In the genomic region with DNA sequence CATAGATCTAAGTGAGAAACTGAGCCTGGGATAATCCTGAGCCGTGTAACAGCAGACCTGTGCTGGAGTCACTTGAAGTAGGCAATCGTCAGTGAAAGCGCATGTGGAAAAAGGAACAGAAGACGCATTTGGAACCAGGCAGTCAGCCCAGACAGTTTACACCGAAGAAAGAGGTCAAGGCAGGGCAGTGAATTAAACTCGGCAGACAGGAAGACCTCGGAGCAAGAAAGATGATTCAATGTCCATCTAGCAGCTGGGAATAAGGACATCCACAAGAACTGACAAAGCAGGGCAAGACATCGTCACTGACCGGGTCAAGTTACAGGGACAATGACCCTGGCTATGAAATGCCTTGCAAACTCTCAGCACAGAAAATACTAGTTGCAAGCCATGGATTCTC, we compare ENCODE assay signal across 29 mouse cellular contexts. TPM values are rescaled to one million over a fixed set of nuclear protein-coding genes. Genes with fewer than 3 reads are reported as not detected.
DNase-seq lines count a peak whose midpoint lies in the region; TF ChIP-seq lines count a peak whose summit lies in the region.
"Had no signal": no experiment of that assay in that cellular context is flagged by ENCODE, and none has a peak within 500 bp of the region (broad histone marks: within the 10 kb centered on the region; RNA-seq: fewer than 3 reads in every experiment).

No protein-coding gene starts in this region.

- no peak for TF ChIP-seq CTCF in kidney, adult 2 months (conservative IDR thresholded peaks at IDR 0.05; ENCODE audit: insufficient read depth, insufficient read length, low read depth, low read length)
- TF ChIP-seq CTCF in liver, adult 2 months (IDR thresholded peaks at IDR 0.05; ENCODE audit: low read depth, low read length) = no peak

- no peaks in the 10 kb centered on the region for H3K79me2 ChIP-seq in liver, adult 2 months (ENCODE audit: control insufficient read depth, insufficient read depth, low read length)
- H3K79me2 ChIP-seq in myocyte (ENCODE audit: control insufficient read depth, insufficient read depth) = no peaks in the 10 kb centered on the region

- H3K27ac ChIP-seq in kidney, adult 2 months (ENCODE audit: insufficient read depth, low read depth, low read length) = no peak overlapping the region
- no peak overlapping the region for H3K27ac ChIP-seq in liver, adult 2 months (replicated peaks; ENCODE audit: insufficient read depth, low read depth, low read length)
- H3K27ac ChIP-seq in hindbrain, embryonic 10.5 days = no peak overlapping the region
- H3K27ac ChIP-seq: embryonic facial prominence, embryonic 10.5 days; embryonic facial prominence, embryonic 13.5 days; forebrain, embryonic 12.5 days; forebrain, embryonic 15.5 days; heart, embryonic 15.5 days; hindbrain, embryonic 14.5 days; hindbrain, postnatal 0 days had no signal

- no peaks in the 10 kb centered on the region for H3K9me3 ChIP-seq in hindbrain, embryonic 10.5 days
- H3K9me3 ChIP-seq: embryonic facial prominence, embryonic 10.5 days; embryonic facial prominence, embryonic 13.5 days; forebrain, embryonic 12.5 days; forebrain, embryonic 15.5 days; heart, embryonic 12.5 days; heart, embryonic 15.5 days had no signal

- 28% methylated on average over 9 of the region's 9 CpGs for WGBS in kidney, adult 2 months
- WGBS in liver, adult 2 months = 78% methylated on average over 9 of the region's 9 CpGs
- WGBS in hindbrain, embryonic 10.5 days = 82% methylated on average over 9 of the region's 9 CpGs

- no peak overlapping the region for H3K9ac ChIP-seq in liver, adult 2 months (ENCODE audit: low read depth, low read length)
- H3K9ac ChIP-seq: embryonic facial prominence, embryonic 13.5 days; forebrain, embryonic 12.5 days; forebrain, embryonic 15.5 days; heart, embryonic 12.5 days; heart, embryonic 15.5 days; hindbrain, embryonic 14.5 days had no signal

- no peak overlapping the region for H3ac ChIP-seq in myocyte (ENCODE audit: control insufficient read depth, insufficient read length)

- peak; percentile 7 for DNase-seq in kidney, adult 2 months
- DNase-seq in kidney, postnatal 10 days = no peak
- DNase-seq in liver, adult 2 months (ENCODE audit: extremely low read depth, low read depth, low spot score) = peak; percentile 33
- DNase-seq in liver = no peak
- DNase-seq in adrenal gland, postnatal 14 days = peak; percentile 45
- DNase-seq in c-Kit-positive CD71-positive TER-119-positive erythroid progenitor cells, embryonic 14.5 days (ENCODE audit: low spot score) = no peak
- DNase-seq in hindbrain, embryonic 10.5 days (ENCODE audit: low spot score) = no peak
- DNase-seq: cerebellum, adult 11-12 months; cerebellum, adult 8-10 months; cerebellum, postnatal 36 days; embryo, embryonic 11 days; gastrocnemius, postnatal 25 days; heart, adult 18-20 months; heart, postnatal 10 days; heart, postnatal 36 days had no signal

- H3K4me1 ChIP-seq in kidney, adult 2 months (ENCODE audit: control insufficient read depth, insufficient read depth, low read length) = no peaks in the 10 kb centered on the region
- no peaks in the 10 kb centered on the region for H3K4me1 ChIP-seq in liver, adult 2 months (ENCODE audit: control insufficient read depth, insufficient read depth, low read length)
- no peaks in the 10 kb centered on the region for H3K4me1 ChIP-seq in hindbrain, embryonic 10.5 days (replicated peaks)
- H3K4me1 ChIP-seq: embryonic facial prominence, embryonic 10.5 days; embryonic facial prominence, embryonic 13.5 days; forebrain, embryonic 15.5 days; heart, embryonic 12.5 days; heart, embryonic 15.5 days had no signal

- no peak for TF ChIP-seq POLR2A in kidney, adult 2 months (IDR thresholded peaks at IDR 0.05; ENCODE audit: low read depth, low read length)
- no peak for TF ChIP-seq POLR2A in liver, adult 2 months (IDR thresholded peaks at IDR 0.05; ENCODE audit: extremely low read depth, insufficient read depth, low read length)
- TF ChIP-seq POLR2A in myocyte (IDR thresholded peaks at IDR 0.05; ENCODE audit: insufficient read length, low read depth) = no peak

- no peaks in the 10 kb centered on the region for H3K36me3 ChIP-seq in kidney, adult 2 months (ENCODE audit: control insufficient read depth, insufficient read depth, low read length)
- H3K36me3 ChIP-seq in liver, adult 2 months (ENCODE audit: control insufficient read depth, insufficient read depth, low read length) = no peaks in the 10 kb centered on the region
- H3K36me3 ChIP-seq in myocyte (ENCODE audit: control insufficient read depth, insufficient read depth) = no peaks in the 10 kb centered on the region
- no peaks in the 10 kb centered on the region for H3K36me3 ChIP-seq in hindbrain, embryonic 10.5 days
- H3K36me3 ChIP-seq: embryonic facial prominence, embryonic 10.5 days; embryonic facial prominence, embryonic 13.5 days; forebrain, embryonic 12.5 days; forebrain, embryonic 15.5 days; heart, embryonic 12.5 days; heart, embryonic 15.5 days had no signal

- H3K4me3 ChIP-seq in kidney, adult 2 months (ENCODE audit: insufficient read depth, low read depth, low read length) = no peak overlapping the region
- no peak overlapping the region for H3K4me3 ChIP-seq in liver, adult 2 months (ENCODE audit: insufficient read depth, low read depth, low read length)
- no peak overlapping the region for H3K4me3 ChIP-seq in myocyte
- no peak overlapping the region for H3K4me3 ChIP-seq in hindbrain, embryonic 10.5 days
- H3K4me3 ChIP-seq: embryonic facial prominence, embryonic 10.5 days; embryonic facial prominence, embryonic 13.5 days; erythroblast, embryonic 14.5 days; forebrain, embryonic 12.5 days; forebrain, embryonic 15.5 days; heart, embryonic 12.5 days; heart, embryonic 15.5 days had no signal

- H3K4me2 ChIP-seq in myocyte (ENCODE audit: low read depth) = peak overlapping the region; percentile 16
- H3K4me2 ChIP-seq: embryonic facial prominence, embryonic 13.5 days; forebrain, embryonic 12.5 days; forebrain, embryonic 15.5 days; heart, embryonic 12.5 days; heart, embryonic 15.5 days; hindbrain, embryonic 14.5 days had no signal

- H3K27me3 ChIP-seq in kidney, adult 2 months (replicated peaks; ENCODE audit: control insufficient read depth, insufficient read depth, low read length) = no peaks in the 10 kb centered on the region
- no peaks in the 10 kb centered on the region for H3K27me3 ChIP-seq in liver, adult 2 months (ENCODE audit: control insufficient read depth, insufficient read depth, low read length)
- no peaks in the 10 kb centered on the region for H3K27me3 ChIP-seq in myocyte (ENCODE audit: control insufficient read depth, insufficient read depth, insufficient read length)
- H3K27me3 ChIP-seq in hindbrain, embryonic 10.5 days (ENCODE audit: insufficient read depth, poor library complexity, severe bottlenecking) = no peaks in the 10 kb centered on the region
- H3K27me3 ChIP-seq: forebrain, embryonic 15.5 days; heart, embryonic 15.5 days had no signal

TF ChIP-seq in myocyte, 11 proteins besides CTCF, POLR2A, EP300 and RAD21:
- TF ChIP-seq TCF3 (IDR thresholded peaks at IDR 0.05; ENCODE audit: insufficient read length, low read depth) (no peak), MYOG (IDR thresholded peaks at IDR 0.05; ENCODE audit: control insufficient read depth in 1 of 3, insufficient read depth in 1 of 3, insufficient read length in 2 of 3, low read depth in 2 of 3) (no peak), CEBPB (IDR thresholded peaks at IDR 0.05; ENCODE audit: insufficient read depth, poor library complexity, severe bottlenecking) (no peak), E2F4 (IDR thresholded peaks at IDR 0.05; ENCODE audit: insufficient read depth) (no peak), POLR2AphosphoS2 (IDR thresholded peaks at IDR 0.05; ENCODE audit: insufficient read length, low read depth) (no peak), MAX (IDR thresholded peaks at IDR 0.05; ENCODE audit: low read depth) (no peak), REST (IDR thresholded peaks at IDR 0.05; ENCODE audit: insufficient read depth, insufficient read length) (no peak), TCF12 (IDR thresholded peaks at IDR 0.05; ENCODE audit: insufficient read depth, poor library complexity, severe bottlenecking) (no peak), MYOD1 (IDR thresholded peaks at IDR 0.05; ENCODE audit: control insufficient read depth in 1 of 3, insufficient read length in 2 of 3, low read depth in 2 of 3) (no peak), SRF (IDR thresholded peaks at IDR 0.05; ENCODE audit: control insufficient read depth, insufficient read length, low read depth) (no peak), USF1 (IDR thresholded peaks at IDR 0.05; ENCODE audit: low read depth) (no peak)

RNA-seq across cellular contexts. Expression of gene Shisa6, which starts 10.1 kb away (rescaled TPM):
- polyA plus RNA-seq in kidney, adult 2 months (2012; rRNA removed) = 0.02 and 0.08 TPM in 2 replicates
- not detected in 2 replicates for total RNA-seq in liver, adult 2 months (2014; rRNA removed)
- not detected in 2 replicates for polyA plus RNA-seq in liver, adult 2 months (2012; rRNA removed)
- 0.56 and 0.75 TPM in 2 replicates for total RNA-seq in adrenal gland, postnatal 14 days (2021)
- not detected for polyA plus RNA-seq in myocyte (2012; fragmentation: generic; extraction: Trizol)
- 0.52 and 1.2 TPM in 2 replicates for polyA plus RNA-seq in hindbrain, embryonic 10.5 days (2016; fragmentation: Nextera tagmentation; extraction: Ambion mirVana)
- total RNA-seq: MEL had no signal
- polyA plus RNA-seq: C2C12; CD4-positive, CD25-positive, alpha-beta regulatory T cell, adult 4 months; erythroblast, embryonic 14.5 days; inflammation-experienced regulatory T-cells, adult 6 months had no signal

Comparison
In these comparisons a context has a peak if more than half of its experiments do, and no peak if none do; other contexts are left out.
1. DNase-seq: peak in kidney, adult 2 months (single experiment), liver, adult 2 months (single experiment) and adrenal gland, postnatal 14 days (single experiment); none in kidney, postnatal 10 days (single experiment), liver (single experiment), c-Kit-positive CD71-positive TER-119-positive erythroid progenitor cells, embryonic 14.5 days (single experiment) and hindbrain, embryonic 10.5 days (single experiment).